Mouse (Mus musculus) limb, embryonic 14.5 days (tissue): ENCODE measurements at regions not wholly inside any gene's neighbourhood (a gene's known extent, or its start where the extent isn't known, plus 50 kb on each side); places are given as distances from the start of the nearest gene placed in this dataset.

Experiments used
- ATAC-seq: fragments of 200-750 bp; cut with Nextera tagmentation; 2 replicates; pipeline ENCODE4 v1.8.0; 2017; ENCODE audit warnings: low read depth, moderate number of reproducible peaks, moderate TSS enrichment; ENCODE audit not compliant: low FRiP score
- DNase-seq: peaks from one replicate; pipeline ENCODE4 v3.0.0-alpha.2; 2015; ENCODE audit warnings: low spot score
- H3K27ac ChIP-seq: fragments of 300-500 bp; sonication (generic); replicated peaks from 2 replicates; pipeline ENCODE4 v1.5.1; 2014; ENCODE audit warnings: low read depth, mild to moderate bottlenecking, low read length, moderate library complexity, mixed read lengths
- H3K27me3 ChIP-seq: fragments of 300-500 bp; sonication (generic); 2 replicates; pipeline ENCODE4 v1.6.1; 2014; ENCODE audit warnings: low read length, mixed read lengths; ENCODE audit not compliant: control insufficient read depth, insufficient read depth
- H3K36me3 ChIP-seq: fragments of 300-500 bp; sonication (generic); 2 replicates; pipeline ENCODE4 v1.6.1; 2014; ENCODE audit warnings: mild to moderate bottlenecking, low read length, moderate library complexity, mixed read lengths; ENCODE audit not compliant: control insufficient read depth, insufficient read depth
- H3K4me1 ChIP-seq: fragments of 300-500 bp; sonication (generic); 2 replicates; pipeline ENCODE4 v1.6.1; 2014; ENCODE audit warnings: antibody characterized with exemption, low read length, mixed read lengths; ENCODE audit not compliant: control insufficient read depth, insufficient read depth
- H3K4me2 ChIP-seq: fragments of 300-500 bp; sonication (generic); replicated peaks from 2 replicates; pipeline ENCODE4 v1.6.1; 2014; ENCODE audit warnings: low read depth, mild to moderate bottlenecking, low read length, moderate library complexity; ENCODE audit not compliant: severe bottlenecking
- H3K4me3 ChIP-seq: fragments of 300-500 bp; sonication (generic); replicated peaks from 2 replicates; pipeline ENCODE4 v1.5.1; 2014; ENCODE audit warnings: low read length
- H3K9ac ChIP-seq: fragments of 300-500 bp; sonication (generic); 2 replicates; pipeline ENCODE4 v1.6.1; 2014; ENCODE audit warnings: mild to moderate bottlenecking, low read depth, low read length, moderate library complexity; ENCODE audit not compliant: severe bottlenecking
- H3K9me3 ChIP-seq: fragments of 300-500 bp; sonication (generic); 2 replicates; pipeline ENCODE4 v1.6.1; 2016; ENCODE audit warnings: low read length; ENCODE audit not compliant: control insufficient read depth
- POLR2A ChIP-seq: fragments of 200-500 bp; IDR thresholded peaks from 2 replicates; pipeline ENCODE4 v1.8.0; 2012; ENCODE audit warnings: inconsistent platforms, mild to moderate bottlenecking, moderate library complexity, borderline replicate concordance; ENCODE audit not compliant: insufficient read depth, insufficient read length; ENCODE audit errors: extremely low read depth
- WGBS: fragments of 180-500 bp; shearing (Covaris S2); extraction: QIAGEN DNeasy Blood & Tissue Kit; methylation state at CpG from one replicate; pipeline ENCODE4 v1.1.7; 2014; 5-methylcytosine and 5-hydroxymethylcytosine counted together

DNA sequence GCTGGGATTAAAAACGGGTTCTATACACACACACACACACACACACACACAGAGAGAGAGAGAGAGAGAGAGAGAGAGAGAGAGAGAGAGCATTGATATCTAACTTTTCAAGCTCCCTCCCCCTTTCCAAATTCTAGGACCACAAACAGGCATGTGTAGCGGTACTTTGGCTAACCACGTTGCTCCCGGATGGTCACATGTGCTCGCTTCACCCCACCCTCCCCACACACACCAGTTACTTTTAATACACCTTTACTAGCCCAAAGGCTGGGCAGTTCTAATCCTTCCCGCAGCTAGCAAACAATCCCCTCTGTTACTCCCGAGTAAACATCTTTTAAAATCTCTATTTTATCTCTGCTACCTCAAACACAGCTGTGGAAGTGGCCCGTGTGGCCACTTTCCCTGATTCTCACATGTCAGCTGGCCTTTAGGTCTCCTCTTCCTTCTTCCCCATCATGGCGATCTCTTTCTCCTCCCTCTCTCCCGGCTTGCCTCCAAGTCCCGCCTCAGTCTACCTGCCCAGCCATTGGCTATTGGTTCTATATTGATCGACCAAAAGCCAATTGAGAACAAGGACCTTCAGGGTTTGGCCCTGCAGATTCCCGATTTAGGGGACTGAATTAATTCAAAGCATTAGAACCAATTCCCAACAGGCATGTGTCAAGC, 62.7 kb upstream of the Jade1 start:
- Histone ChIP-seq H3K4me3 (no peak overlapping the region), H3K4me1 (peaks cover 12% of the 10 kb centered on the region; the same call in 1 of the 2 replicates), H3K27me3 (no peaks in the 10 kb centered on the region), H3K27ac (no peak overlapping the region), H3K9me3 (no peaks in the 10 kb centered on the region), H3K36me3 (no peaks in the 10 kb centered on the region), H3K4me2 (no peak overlapping the region), H3K9ac (no peak overlapping the region)
- ATAC-seq (no peak), DNase-seq (no peak)
- no peak for TF ChIP-seq POLR2A
- WGBS, result 87% methylated on average over 13 of the region's 13 CpGs

DNA sequence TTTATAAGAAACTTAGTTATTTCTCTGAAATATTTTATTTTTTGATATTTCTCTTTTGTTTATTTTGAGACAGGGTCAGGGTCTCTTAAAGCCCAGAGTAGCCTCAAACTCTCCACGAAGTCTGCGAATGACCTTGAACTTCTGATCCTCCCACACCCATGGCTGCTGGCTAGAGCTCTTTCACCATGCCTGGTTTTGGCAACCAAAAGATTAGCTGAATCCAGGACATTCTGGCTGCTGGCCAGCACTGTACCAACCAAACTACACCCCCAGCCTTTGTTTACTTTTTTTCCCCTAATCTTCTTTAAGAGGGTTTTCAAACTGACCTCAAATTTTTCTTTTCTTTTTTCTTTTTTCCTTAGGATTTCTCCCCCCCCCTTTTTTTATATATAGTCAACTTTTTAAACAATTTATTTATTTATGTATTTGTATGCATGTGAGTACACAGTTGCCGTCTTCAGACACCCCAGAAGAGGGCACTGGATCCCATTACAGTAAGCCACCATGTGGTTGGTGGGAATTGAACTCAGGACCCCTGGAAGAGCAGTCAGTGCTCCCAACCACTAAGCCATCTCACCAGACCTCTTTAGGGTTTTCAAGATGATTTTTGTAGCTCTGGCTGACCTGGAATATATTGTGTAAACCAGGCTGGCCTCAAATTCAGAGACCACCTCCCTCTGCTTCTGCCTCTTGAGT, 63.4 kb upstream of the Jade1 start:
- no peak overlapping the region for H3K27ac ChIP-seq
- TF ChIP-seq POLR2A, result no peak
- DNase-seq (no peak), ATAC-seq (no peak)
- no peak overlapping the region for H3K4me2 ChIP-seq
- no peaks in the 10 kb centered on the region for H3K36me3 ChIP-seq
- no peaks in the 10 kb centered on the region for H3K27me3 ChIP-seq
- H3K4me3 ChIP-seq, result no peak overlapping the region
- H3K9me3 ChIP-seq, result no peaks in the 10 kb centered on the region
- no peak overlapping the region for H3K9ac ChIP-seq
- WGBS, result 92% methylated on average over 3 of the region's 3 CpGs
- peaks cover 12% of the 10 kb centered on the region; the same call in 1 of the 2 replicates for H3K4me1 ChIP-seq

DNA sequence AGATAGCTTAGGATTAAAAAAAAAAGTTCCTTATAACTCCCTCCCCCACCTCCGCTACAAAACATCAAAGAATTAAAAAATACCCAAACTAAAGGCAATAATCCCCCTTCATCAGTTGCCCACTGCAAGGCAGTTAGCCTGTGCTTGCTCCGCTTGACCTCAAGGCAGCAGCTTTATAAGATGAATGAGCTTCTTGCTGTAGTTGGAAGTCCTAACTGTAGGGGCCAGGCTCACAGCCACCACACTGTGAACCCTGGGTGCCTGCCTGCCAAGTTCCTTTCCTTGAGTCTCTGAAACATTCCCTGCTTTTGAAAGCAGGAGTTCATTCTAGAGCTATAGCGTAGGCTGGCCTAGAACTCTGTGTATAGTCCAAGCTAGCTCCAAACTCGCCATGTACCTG, 64.3 kb upstream of the Jade1 start:
- no peak for TF ChIP-seq POLR2A
- H3K9ac ChIP-seq, result no peak overlapping the region
- H3K4me2 ChIP-seq, result no peak overlapping the region
- no peak overlapping the region for H3K4me3 ChIP-seq
- no peaks in the 10 kb centered on the region for H3K27me3 ChIP-seq
- H3K36me3 ChIP-seq, result no peaks in the 10 kb centered on the region
- H3K4me1 ChIP-seq, result peaks cover 12% of the 10 kb centered on the region; the same call in 1 of the 2 replicates
- no peaks in the 10 kb centered on the region for H3K9me3 ChIP-seq
- ATAC-seq (no peak), DNase-seq (no peak)
- no peak overlapping the region for H3K27ac ChIP-seq
- WGBS, result 86% methylated on average over 4 of the region's 4 CpGs

DNA sequence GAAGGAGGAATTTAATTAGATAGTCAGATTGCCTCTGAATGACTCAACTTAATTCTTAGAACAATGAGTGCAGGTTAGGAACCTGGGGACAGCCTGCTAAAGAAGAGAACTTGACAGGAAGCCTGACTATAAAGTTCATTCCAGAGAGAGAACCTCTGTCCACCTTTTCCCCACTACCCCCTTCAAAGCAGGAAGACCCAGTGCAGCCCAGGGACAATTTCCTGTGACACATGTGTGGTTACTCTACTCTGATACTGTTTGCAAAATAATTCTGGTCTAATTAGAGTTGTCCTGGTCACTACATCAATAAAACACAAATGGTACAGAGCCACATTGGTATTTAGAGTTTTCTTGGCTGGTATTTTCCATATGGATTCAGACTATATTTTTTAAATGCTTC, 65.5 kb upstream of the Jade1 start:
- Histone ChIP-seq H3K4me2 (no peak overlapping the region), H3K9ac (no peak overlapping the region), H3K36me3 (no peaks in the 10 kb centered on the region), H3K27ac (no peak overlapping the region), H3K27me3 (no peaks in the 10 kb centered on the region), H3K4me1 (peaks cover 12% of the 10 kb centered on the region; the same call in 1 of the 2 replicates), H3K9me3 (no peaks in the 10 kb centered on the region), H3K4me3 (no peak overlapping the region)
- no peak for DNase-seq
- ATAC-seq, result no peak
- TF ChIP-seq POLR2A, result no peak

DNA sequence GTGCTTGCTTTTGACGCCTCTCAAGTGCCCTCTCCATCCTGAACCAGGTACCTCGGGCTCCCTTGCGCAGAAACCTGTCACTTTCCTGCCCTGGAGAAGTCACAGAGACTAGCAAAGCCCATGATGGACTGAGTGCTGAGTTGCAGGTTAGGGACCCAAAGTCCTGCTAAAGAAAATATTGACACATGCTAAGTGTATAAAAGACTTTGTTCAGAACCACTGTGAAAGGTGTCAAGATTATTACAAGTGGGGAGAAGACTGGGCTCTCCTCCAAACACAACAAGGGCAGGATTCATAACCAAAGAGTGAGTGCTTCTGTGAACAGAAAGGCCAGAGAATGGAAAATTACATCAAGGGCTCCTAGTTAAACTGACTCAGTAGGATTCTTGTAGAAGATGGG, 66.0 kb upstream of the Jade1 start:
- Histone ChIP-seq H3K4me3 (no peak overlapping the region), H3K9me3 (no peaks in the 10 kb centered on the region), H3K9ac (no peak overlapping the region), H3K27me3 (no peaks in the 10 kb centered on the region), H3K27ac (no peak overlapping the region), H3K4me2 (no peak overlapping the region), H3K36me3 (no peaks in the 10 kb centered on the region), H3K4me1 (peaks cover 12% of the 10 kb centered on the region; the same call in 1 of the 2 replicates)
- no peak for TF ChIP-seq POLR2A
- ATAC-seq (no peak), DNase-seq (peak; percentile 33)
- WGBS, result 66% methylated on average over 3 of the region's 3 CpGs
